Mouse (Mus musculus) ES-E14 (cell line): ENCODE data around the gene Vps13c. TPM values are rescaled to one million over a fixed set of nuclear protein-coding genes. Genes with fewer than 3 reads are reported as not detected.

Experiments
- DNase-seq: peaks from one replicate; pipeline ENCODE4 v3.0.0-alpha.2; 2013; ENCODE audit warnings: low read depth, low spot score
- H3K27ac ChIP-seq: 2 replicates; pipeline ENCODE4 v1.5.1; 2012; ENCODE audit warnings: low read depth, mild to moderate bottlenecking, low read length, moderate library complexity, mixed read lengths; ENCODE audit not compliant: poor library complexity, insufficient read depth, severe bottlenecking
- H3K36me3 ChIP-seq: 2 replicates; pipeline ENCODE4 v1.6.1; 2012; ENCODE audit warnings: mild to moderate bottlenecking, low read length, moderate library complexity, mixed read lengths; ENCODE audit not compliant: control insufficient read depth, poor library complexity, insufficient read depth, severe bottlenecking
- H3K4me1 ChIP-seq, 2 experiments: fragments of 150-350 bp in 1 of 2; sonication (generic) in 1 of 2; 2 replicates each; pipeline ENCODE4 v1.6.1; 2012; ENCODE audit warnings: low read length in 2 of 2, mild to moderate bottlenecking in 1 of 2, mixed read lengths in 1 of 2; ENCODE audit not compliant: control insufficient read depth in 2 of 2, insufficient read depth in 2 of 2, poor library complexity in 1 of 2
- H3K4me3 ChIP-seq, 2 experiments: fragments of 150-350 bp in 1 of 2; sonication (generic) in 1 of 2; 2 replicates each; pipeline ENCODE4 v1.5.1; 2012; ENCODE audit warnings: low read length in 2 of 2, low read depth in 1 of 2, mild to moderate bottlenecking in 1 of 2, mixed read lengths in 1 of 2; ENCODE audit not compliant: insufficient read depth in 1 of 2, poor library complexity in 1 of 2, severe bottlenecking in 1 of 2
- H3K9ac ChIP-seq: 2 replicates; pipeline ENCODE4 v1.6.1; 2012; ENCODE audit warnings: low read depth, mild to moderate bottlenecking, low read length, mixed read lengths; ENCODE audit not compliant: poor library complexity, insufficient read depth, severe bottlenecking
- H3K9me3 ChIP-seq: fragments of 150-350 bp; sonication (generic); 2 replicates; pipeline ENCODE4 v1.6.1; 2012; ENCODE audit warnings: low read depth, mild to moderate bottlenecking, low read length; ENCODE audit not compliant: control insufficient read depth, insufficient read depth
- CHD2 ChIP-seq: IDR thresholded peaks from 2 replicates; pipeline ENCODE4 v1.6.1; 2014; ENCODE audit warnings: mild to moderate bottlenecking, low read depth, low read length, inconsistent platforms
- HCFC1 ChIP-seq: IDR thresholded peaks from 2 replicates; pipeline ENCODE4 v1.6.1; 2012; ENCODE audit warnings: low read length, inconsistent platforms, borderline replicate concordance; ENCODE audit not compliant: insufficient read depth
- MAFK ChIP-seq: IDR thresholded peaks from 2 replicates; pipeline ENCODE4 v1.6.1; 2014; ENCODE audit warnings: mild to moderate bottlenecking, low read depth, low read length, inconsistent platforms; ENCODE audit not compliant: insufficient read depth
- ZC3H11A ChIP-seq: IDR thresholded peaks from 2 replicates; pipeline ENCODE4 v1.6.1; 2012; ENCODE audit warnings: low read depth, mild to moderate bottlenecking, inconsistent platforms, low read length, borderline replicate concordance
- ZNF384 ChIP-seq: IDR thresholded peaks from 2 replicates; pipeline ENCODE4 v1.6.1; 2012; ENCODE audit warnings: low read depth, low read length, inconsistent platforms
- in situ Hi-C, 2 experiments: fragments of 600-800 bp; cut with MboI; formaldehyde crosslinking; loops; one replicate each; pipeline ENCODE4 v1.15.1; 2025; ENCODE audit warnings: low sequenced_read_pairs in 2 of 2, inconsistent platforms in 1 of 2; ENCODE audit not compliant: unreplicated experiment in 2 of 2
- total RNA-seq: library from RNA; depleted of rRNA; stranded (reverse); fragments of 300-350 nt; gene quantifications from 2 replicates; pipeline ENCODE4 v1.2.3, GENCODE M21; 2012; rRNA removed

Gene Vps13c
- total RNA-seq, 1 experiment: 27.3 TPM

- H3K4me3 ChIP-seq: no peak overlapping the region
- in situ Hi-C loops: loop anchor here (25.0 kb wide), 1 partner anchor 715 kb away; no protein-coding TSS in a partner anchor
- H3K36me3 ChIP-seq: no peaks in the 10 kb centered on the region
- DNase-seq: no peak
- H3K27ac ChIP-seq: no peak overlapping the region
- H3K4me1 ChIP-seq: no peaks in the 10 kb centered on the region
- no peak overlapping the region for H3K9ac ChIP-seq
- H3K9me3 ChIP-seq: no peaks in the 10 kb centered on the region
- TF ChIP-seq ZC3H11A (no peak), MAFK (no peak), HCFC1 (no peak), CHD2 (no peak), ZNF384 (no peak)
Observed at GRCm38 (mm10) chr9:68022311-68023043, 182.3 kb downstream of the Vps13c start.

- no peak for DNase-seq
- H3K4me1 ChIP-seq: no peaks in the 10 kb centered on the region
- no peak overlapping the region for H3K4me3 ChIP-seq
- H3K9me3 ChIP-seq: no peaks in the 10 kb centered on the region
- no peak for TF ChIP-seq MAFK
- no peak for TF ChIP-seq CHD2
- no peak for TF ChIP-seq ZC3H11A
- TF ChIP-seq HCFC1: no peak
- TF ChIP-seq ZNF384: no peak
- no peak overlapping the region for H3K9ac ChIP-seq
- no peaks in the 10 kb centered on the region for H3K36me3 ChIP-seq
- in situ Hi-C loops: no loop called here
- no peak overlapping the region for H3K27ac ChIP-seq
Observed at GRCm38 (mm10) chr9:68028631-68029030, 188.4 kb downstream of the Vps13c start.

GRCm38 (mm10) chr9:68033771-68034170, 193.6 kb downstream of the Vps13c start:
- H3K9ac ChIP-seq: no peak overlapping the region
- in situ Hi-C loops: no loop called here
- TF ChIP-seq HCFC1: no peak
- no peak for TF ChIP-seq ZC3H11A
- TF ChIP-seq ZNF384: no peak
- TF ChIP-seq MAFK: no peak
- TF ChIP-seq CHD2: no peak
- no peak overlapping the region for H3K4me3 ChIP-seq
- no peak overlapping the region for H3K27ac ChIP-seq
- DNase-seq: no peak
- no peaks in the 10 kb centered on the region for H3K4me1 ChIP-seq
- H3K36me3 ChIP-seq: no peaks in the 10 kb centered on the region
- H3K9me3 ChIP-seq: no peaks in the 10 kb centered on the region

Other genes starting within 250 kb of the Vps13c start
- 1.1 and 1.3 TPM in 2 replicates for gene C2cd4b, start 81.0 kb upstream of the Vps13c start, total RNA-seq
- not detected in 2 replicates for gene C2cd4a, start 8.1 kb upstream of the Vps13c start, total RNA-seq